Comparison of ENCODE assay signal across 33 mouse cellular contexts in the genomic region with DNA sequence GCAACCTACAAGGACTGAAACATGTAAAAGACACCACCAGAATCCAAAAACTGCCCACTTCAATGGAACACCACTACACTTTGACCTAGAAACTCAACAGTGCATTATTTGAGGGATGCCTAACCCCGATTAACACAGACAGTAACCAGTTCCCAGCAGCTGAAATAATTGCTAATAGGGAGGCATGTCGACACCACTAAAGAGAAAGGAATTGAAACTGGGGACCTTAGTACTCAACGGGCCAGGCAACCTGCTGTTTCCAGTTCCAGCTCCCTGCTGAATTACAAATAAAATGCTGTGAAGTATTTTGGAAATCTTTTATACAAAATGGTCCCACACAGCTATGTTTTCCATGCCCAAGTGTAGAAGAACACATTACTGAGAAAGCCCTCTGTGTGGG.
"Had no signal": no experiment of that assay in that cellular context is flagged by ENCODE, and none has a peak within 500 bp of the region (broad histone marks: within the 10 kb centered on the region; RNA-seq: fewer than 3 reads in every experiment).

No protein-coding gene starts in this region.

- ATAC-seq: hindbrain, embryonic 16.5 days; hindbrain, postnatal 0 days; inflammation-experienced regulatory T-cells, adult 6 months; intestine, embryonic 15.5 days; intestine, embryonic 16.5 days; intestine, postnatal 0 days had no signal

- H3K27ac ChIP-seq: heart, embryonic 13.5 days; heart, embryonic 15.5 days; hindbrain, embryonic 10.5 days; hindbrain, embryonic 12.5 days; hindbrain, embryonic 13.5 days; hindbrain, embryonic 14.5 days; hindbrain, embryonic 15.5 days; hindbrain, postnatal 0 days; intestine, embryonic 15.5 days; kidney, embryonic 15.5 days; kidney, postnatal 0 days; left cerebral cortex, adult 2 months had no signal

- DNase-seq: heart, postnatal 10 days; heart, postnatal 14 days; heart, postnatal 36 days; heart, postnatal 4 days; kidney, adult 11 months; kidney, adult 18-20 months; kidney, adult 2 months; kidney, adult 8-10 months; kidney, adult 9 months; kidney, postnatal 10 days; kidney, postnatal 14 days; kidney, postnatal 25 days; kidney, postnatal 36 days; kidney, postnatal 4 days; layer of hippocampus, adult 9-11 months; layer of hippocampus, postnatal 36 days had no signal

- H3K4me3 ChIP-seq: heart, embryonic 12.5 days; heart, embryonic 13.5 days; heart, embryonic 15.5 days; hindbrain, embryonic 10.5 days; hindbrain, embryonic 12.5 days; hindbrain, embryonic 13.5 days; hindbrain, embryonic 15.5 days; intestine, embryonic 15.5 days; kidney, embryonic 15.5 days; left cerebral cortex, adult 2 months had no signal
